In the genomic region with DNA sequence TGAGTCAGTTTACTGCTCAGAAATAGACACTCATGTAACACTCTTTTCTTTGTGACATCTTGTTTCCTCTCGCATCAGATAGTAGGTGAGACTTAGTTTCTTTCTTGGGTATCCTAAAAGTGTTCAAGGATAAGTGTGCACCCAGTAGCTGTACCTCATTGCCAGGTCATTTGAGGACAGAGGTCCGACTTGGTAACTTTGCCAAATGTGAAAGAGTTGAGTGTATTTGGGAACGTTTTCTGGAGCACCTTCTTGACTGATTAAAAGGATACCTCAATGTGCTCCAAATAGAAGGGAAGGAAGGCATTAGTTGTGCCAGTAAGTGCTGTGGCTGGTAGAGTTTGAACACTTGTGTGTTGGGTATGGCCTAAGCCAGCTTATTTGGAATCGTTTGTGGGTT, we compare ENCODE assay signal across 9 mouse cellular contexts. TPM values are rescaled to one million over a fixed set of nuclear protein-coding genes. Genes with fewer than 3 reads are reported as not detected.
A peak's percentile ranks its signal among the peaks of the same experiment; 100 is the strongest.
DNase-seq lines count a peak whose midpoint lies in the region; ATAC-seq and TF ChIP-seq lines count a peak whose summit lies in the region.
"Had no signal": no experiment of that assay in that cellular context is flagged by ENCODE, and none has a peak within 500 bp of the region (broad histone marks: within the 10 kb centered on the region; RNA-seq: fewer than 3 reads in every experiment).

No protein-coding gene starts in this region.

- peak overlapping the region; percentile 91; the same call in 1 of the 2 replicates for H3K4me3 ChIP-seq in forebrain, embryonic 10.5 days
- H3K4me3 ChIP-seq in forebrain, embryonic 11.5 days (ENCODE audit: low read depth, low read length): no peak overlapping the region; the same call in 1 of the 2 replicates
- H3K4me3 ChIP-seq in lung, adult 2 months (replicated peaks; ENCODE audit: extremely low read depth, low read depth, low read length): peak overlapping the region; percentile 44
- 0 out of 2 replicates have a peak overlapping the region, but pooled peaks have one; percentile 94 for H3K4me3 ChIP-seq in limb, embryonic 12.5 days (replicated peaks)
- peak overlapping the region; percentile 81 for H3K4me3 ChIP-seq in neural tube, embryonic 13.5 days

- H3K27ac ChIP-seq in forebrain, embryonic 10.5 days: no peak overlapping the region
- no peak overlapping the region for H3K27ac ChIP-seq in forebrain, embryonic 11.5 days (ENCODE audit: low read depth, low read length)
- no peak overlapping the region for H3K27ac ChIP-seq in limb, embryonic 12.5 days
- no peak overlapping the region for H3K27ac ChIP-seq in neural tube, embryonic 13.5 days (replicated peaks)

- H3K4me2 ChIP-seq in forebrain, embryonic 11.5 days (ENCODE audit: low read depth, low read length, severe bottlenecking): no peak overlapping the region; the same call in 1 of the 2 replicates
- peak overlapping the region; percentile 77 for H3K4me2 ChIP-seq in limb, embryonic 12.5 days
- peak overlapping the region; percentile 85 for H3K4me2 ChIP-seq in neural tube, embryonic 13.5 days

- 92% methylated on average over 4 of the region's 4 CpGs for WGBS in forebrain, embryonic 10.5 days
- WGBS in forebrain, embryonic 11.5 days: 87% methylated on average over 4 of the region's 4 CpGs
- 54% methylated on average over 4 of the region's 4 CpGs for WGBS in lung, adult 2 months
- WGBS in limb, embryonic 12.5 days: 78% methylated on average over 4 of the region's 4 CpGs
- 86% methylated on average over 4 of the region's 4 CpGs for WGBS in neural tube, embryonic 13.5 days

- TF ChIP-seq CTCF in lung, adult 2 months (IDR thresholded peaks at IDR 0.05; ENCODE audit: insufficient read depth, low read length): no peak

- peaks cover 13% of the 10 kb centered on the region for H3K4me1 ChIP-seq in forebrain, embryonic 10.5 days
- no peaks in the 10 kb centered on the region for H3K4me1 ChIP-seq in forebrain, embryonic 11.5 days (replicated peaks; ENCODE audit: control insufficient read depth, insufficient read depth, low read length)
- peaks cover 20% of the 10 kb centered on the region for H3K4me1 ChIP-seq in lung, adult 2 months (ENCODE audit: control insufficient read depth, insufficient read depth, low read length)
- peaks cover 20% of the 10 kb centered on the region for H3K4me1 ChIP-seq in limb, embryonic 12.5 days (replicated peaks)
- H3K4me1 ChIP-seq in neural tube, embryonic 13.5 days (replicated peaks): peaks cover 28% of the 10 kb centered on the region

- H3K9me3 ChIP-seq in forebrain, embryonic 10.5 days: no peaks in the 10 kb centered on the region
- H3K9me3 ChIP-seq in forebrain, embryonic 11.5 days (ENCODE audit: control insufficient read depth, low read length): no peaks in the 10 kb centered on the region
- H3K9me3 ChIP-seq in limb, embryonic 12.5 days: no peaks in the 10 kb centered on the region
- H3K9me3 ChIP-seq in neural tube, embryonic 13.5 days: no peaks in the 10 kb centered on the region

- no peak for ATAC-seq in forebrain, embryonic 11.5 days (replicated peaks; ENCODE audit: low FRiP score)
- ATAC-seq in limb, embryonic 12.5 days (ENCODE audit: insufficient number of reproducible peaks, insufficient read depth, low FRiP score, low TSS enrichment, low read depth): no peak
- no peak for ATAC-seq in neural tube, embryonic 13.5 days (ENCODE audit: low read depth)

- TF ChIP-seq POLR2A in lung, adult 2 months (IDR thresholded peaks at IDR 0.05; ENCODE audit: borderline replicate concordance, extremely low read depth, low read depth, low read length): no peak

- H3K9ac ChIP-seq in forebrain, embryonic 11.5 days (ENCODE audit: low read length): no peak overlapping the region
- H3K9ac ChIP-seq in limb, embryonic 12.5 days (replicated peaks): no peak overlapping the region
- H3K9ac ChIP-seq in neural tube, embryonic 13.5 days: peak overlapping the region; percentile 94; the same call in 1 of the 2 replicates

- DNase-seq in forebrain, embryonic 10.5 days (ENCODE audit: extremely low spot score, low spot score): no peak
- DNase-seq in forebrain, embryonic 11.5 days (ENCODE audit: low spot score): no peak
- no peak for DNase-seq in lung, adult 2 months
- no peak for DNase-seq in lung, postnatal 14 days
- DNase-seq in layer of hippocampus, postnatal 36 days: no peak
- DNase-seq in urinary bladder, postnatal 14 days (ENCODE audit: low spot score): no peak
- DNase-seq: cerebellum, adult 18-20 months had no signal

- no peaks in the 10 kb centered on the region for H3K27me3 ChIP-seq in forebrain, embryonic 10.5 days (ENCODE audit: poor library complexity, severe bottlenecking)
- no peaks in the 10 kb centered on the region for H3K27me3 ChIP-seq in forebrain, embryonic 11.5 days (ENCODE audit: control insufficient read depth, insufficient read depth, low read length)
- H3K27me3 ChIP-seq in limb, embryonic 12.5 days: no peaks in the 10 kb centered on the region
- no peaks in the 10 kb centered on the region for H3K27me3 ChIP-seq in neural tube, embryonic 13.5 days

- H3K36me3 ChIP-seq in forebrain, embryonic 10.5 days (replicated peaks): no peaks in the 10 kb centered on the region; the same call in 1 of the 2 replicates
- no peaks in the 10 kb centered on the region for H3K36me3 ChIP-seq in forebrain, embryonic 11.5 days (ENCODE audit: control insufficient read depth, insufficient read depth, low read length)
- H3K36me3 ChIP-seq in limb, embryonic 12.5 days: no peaks in the 10 kb centered on the region
- H3K36me3 ChIP-seq in neural tube, embryonic 13.5 days: no peaks in the 10 kb centered on the region

RNA-seq across cellular contexts. Expression of gene Suclg1, which starts 1.7 kb away (rescaled TPM):
- 166 and 178 TPM in 2 replicates for polyA plus RNA-seq in forebrain, embryonic 10.5 days (2016; fragmentation: Nextera tagmentation; extraction: Ambion mirVana)
- 146 and 158 TPM in 2 replicates for polyA plus RNA-seq in forebrain, embryonic 11.5 days (2014; fragmentation: Nextera tagmentation; extraction: Ambion mirVana)
- polyA plus RNA-seq in lung, adult 2 months (2012; rRNA removed): 40.4 and 66.9 TPM in 2 replicates
- 154 and 157 TPM in 2 replicates for polyA plus RNA-seq in limb, embryonic 12.5 days (2016; fragmentation: Nextera tagmentation; extraction: Ambion mirVana)
- polyA plus RNA-seq in neural tube, embryonic 13.5 days (2015; fragmentation: Nextera tagmentation; extraction: Ambion mirVana): 123 and 132 TPM in 2 replicates
- total RNA-seq in layer of hippocampus, postnatal 36 days (2021): 100 to 1,000 TPM; 135 to 149 TPM

RNA-seq across cellular contexts. Expression of gene Dnah6, which starts 28.4 kb away (rescaled TPM):
- polyA plus RNA-seq in forebrain, embryonic 10.5 days (2016; fragmentation: Nextera tagmentation; extraction: Ambion mirVana): 0.05 TPM in 2 replicates
- polyA plus RNA-seq in forebrain, embryonic 11.5 days (2014; fragmentation: Nextera tagmentation; extraction: Ambion mirVana): 0.04 and 0.08 TPM in 2 replicates
- polyA plus RNA-seq in lung, adult 2 months (2012; rRNA removed): 2.6 and 3.5 TPM in 2 replicates
- not detected in 2 replicates for polyA plus RNA-seq in limb, embryonic 12.5 days (2016; fragmentation: Nextera tagmentation; extraction: Ambion mirVana)
- 0.08 TPM in 2 replicates for polyA plus RNA-seq in neural tube, embryonic 13.5 days (2015; fragmentation: Nextera tagmentation; extraction: Ambion mirVana)
- under 1 TPM; 0.42 to 0.68 TPM for total RNA-seq in layer of hippocampus, postnatal 36 days (2021)
